Comparison of ENCODE assay signal across 13 mouse cellular contexts in genomic region chr17:31808082-31808875, GRCm38 (mm10). TPM values are rescaled to one million over a fixed set of nuclear protein-coding genes. Genes with fewer than 3 reads are reported as not detected.
DNase-seq lines count a peak whose midpoint lies in the region; ATAC-seq lines count a peak whose summit lies in the region.
"Had no signal": no experiment of that assay in that cellular context is flagged by ENCODE, and none has a peak within 500 bp of the region (broad histone marks: within the 10 kb centered on the region; RNA-seq: fewer than 3 reads in every experiment).

No protein-coding gene starts in this region.

- no peaks in the 10 kb centered on the region for H3K27me3 ChIP-seq in heart, embryonic 10.5 days (ENCODE audit: insufficient read depth, poor library complexity, severe bottlenecking)
- H3K27me3 ChIP-seq in forebrain, embryonic 13.5 days = no peaks in the 10 kb centered on the region
- H3K27me3 ChIP-seq: hindbrain, embryonic 15.5 days; limb, embryonic 12.5 days had no signal

- intact Hi-C loops in heart, postnatal 14 days (cut with DNase I) = no loop called here

- peak overlapping the region; percentile 83 for H3K27ac ChIP-seq in heart, embryonic 10.5 days
- no peak overlapping the region for H3K27ac ChIP-seq in forebrain, embryonic 13.5 days
- H3K27ac ChIP-seq: forebrain, embryonic 12.5 days; limb, embryonic 12.5 days had no signal

- no peak for ATAC-seq in forebrain, embryonic 13.5 days

- no peak for DNase-seq in heart, embryonic 10.5 days (ENCODE audit: low spot score)
- no peak for DNase-seq in heart, postnatal 14 days
- DNase-seq in B cell, adult 2 months = peak; percentile 64
- DNase-seq in embryo, embryonic 10 days (ENCODE audit: low spot score) = peak; percentile 76
- DNase-seq in kidney, postnatal 36 days = peak; percentile 39 to 44
- no peak for DNase-seq in frontal cortex, postnatal 36 days (ENCODE audit: low spot score in 2 of 2)
- DNase-seq in right cerebral cortex, postnatal 36 days (ENCODE audit: low spot score in 2 of 2) = no peak
- DNase-seq: retina, postnatal 1 day had no signal

- WGBS in heart, embryonic 10.5 days = 47% methylated on average over 10 of the region's 10 CpGs
- WGBS in forebrain, embryonic 13.5 days = 61% methylated on average over 10 of the region's 10 CpGs

- no peak overlapping the region for H3K4me3 ChIP-seq in heart, embryonic 10.5 days
- H3K4me3 ChIP-seq in forebrain, embryonic 13.5 days = no peak overlapping the region
- H3K4me3 ChIP-seq: forebrain, embryonic 12.5 days; hindbrain, embryonic 15.5 days; limb, embryonic 12.5 days had no signal

- peaks cover 26% of the 10 kb centered on the region for H3K4me1 ChIP-seq in heart, embryonic 10.5 days
- peaks cover 22% of the 10 kb centered on the region for H3K4me1 ChIP-seq in forebrain, embryonic 13.5 days

- no peaks in the 10 kb centered on the region for H3K9me3 ChIP-seq in heart, embryonic 10.5 days
- H3K9me3 ChIP-seq in forebrain, embryonic 13.5 days (replicated peaks) = no peaks in the 10 kb centered on the region
- H3K9me3 ChIP-seq: forebrain, embryonic 12.5 days; hindbrain, embryonic 15.5 days; limb, embryonic 12.5 days had no signal

- no peak overlapping the region for H3K4me2 ChIP-seq in forebrain, embryonic 13.5 days
- H3K4me2 ChIP-seq: forebrain, embryonic 12.5 days; hindbrain, embryonic 15.5 days; limb, embryonic 12.5 days; midbrain, embryonic 11.5 days had no signal

- no peaks in the 10 kb centered on the region for H3K36me3 ChIP-seq in heart, embryonic 10.5 days
- H3K36me3 ChIP-seq in forebrain, embryonic 13.5 days (ENCODE audit: poor library complexity, severe bottlenecking) = no peaks in the 10 kb centered on the region
- H3K36me3 ChIP-seq: forebrain, embryonic 12.5 days; hindbrain, embryonic 15.5 days; limb, embryonic 12.5 days had no signal

- no peak overlapping the region for H3K9ac ChIP-seq in forebrain, embryonic 13.5 days
- H3K9ac ChIP-seq: forebrain, embryonic 12.5 days; hindbrain, embryonic 15.5 days; limb, embryonic 12.5 days had no signal

RNA-seq across cellular contexts. Expression of gene Sik1, which starts 47.3 kb away (rescaled TPM):
- 20.9 and 22.0 TPM in 2 replicates for polyA plus RNA-seq in heart, embryonic 10.5 days (2016; fragmentation: Nextera tagmentation; extraction: Ambion mirVana)
- 10 to 100 TPM; 41.4 to 72.2 TPM for total RNA-seq in heart, postnatal 14 days (2021)
- polyA plus RNA-seq in forebrain, embryonic 13.5 days (2015; fragmentation: Nextera tagmentation; extraction: Ambion mirVana) = 13.5 and 13.8 TPM in 2 replicates

Comparison
In these comparisons a context has a peak if more than half of its experiments do, and no peak if none do; other contexts are left out.
1. DNase-seq: peak in B cell, adult 2 months (2 of 2), embryo, embryonic 10 days (single experiment) and kidney, postnatal 36 days (2 of 2); none in heart, embryonic 10.5 days (single experiment), heart, postnatal 14 days (0 of 2), frontal cortex, postnatal 36 days (0 of 2) and right cerebral cortex, postnatal 36 days (0 of 2).